Mouse (Mus musculus): ENCODE data around the gene Zdhhc21. TPM values are rescaled to one million over a fixed set of nuclear protein-coding genes. Genes with fewer than 3 reads are reported as not detected.
A peak's percentile ranks its signal among the peaks of the same experiment; 100 is the strongest.

Zdhhc21 gene
- total RNA-seq, 2 experiments from 2014 or later, result 58.9 to 64.4 TPM

- intact Hi-C loops (cut with DNase I), result loop anchor here (1.0 to 10.0 kb wide), 3 partner anchors 129 to 379 kb away; no protein-coding TSS in a partner anchor
- peak in 1 of 2 experiments; percentile 30 for DNase-seq (ENCODE audit: low spot score in 2 of 2)
Measured at GRCm38 (mm10) chr4:82804019-82804418, 55.7 kb downstream of the Zdhhc21 start.

GRCm38 (mm10) chr4:82793608-82794007 lies 66.2 kb downstream of the Zdhhc21 start:
- intact Hi-C loops (cut with DNase I), result no loop called here
- DNase-seq (ENCODE audit: low spot score in 2 of 2), result no peak

- no peak for DNase-seq (ENCODE audit: low spot score in 2 of 2)
- intact Hi-C loops (cut with DNase I), result no loop called here
Measured at GRCm38 (mm10) chr4:82792906-82793580, 66.7 kb downstream of the Zdhhc21 start.

- intact Hi-C loops (cut with DNase I), result no loop called here
Measured at GRCm38 (mm10) chr4:82765513-82766216, 94.1 kb downstream of the Zdhhc21 start.

GRCm38 (mm10) chr4:82763586-82763985 lies 96.2 kb downstream of the Zdhhc21 start:
- DNase-seq (ENCODE audit: low spot score in 2 of 2), result no peak
- intact Hi-C loops (cut with DNase I), result no loop called here

More at GRCm38 (mm10) chr4:82765513-82766216, 94.1 kb downstream of the Zdhhc21 start:
- no peak for DNase-seq (ENCODE audit: low spot score in 2 of 2)

- intact Hi-C loops (cut with DNase I), result no loop called here
- no peak for DNase-seq (ENCODE audit: low spot score in 2 of 2)
Measured at GRCm38 (mm10) chr4:82762430-82763119, 97.2 kb downstream of the Zdhhc21 start.

- no peak for DNase-seq (ENCODE audit: low spot score in 2 of 2)
- intact Hi-C loops (cut with DNase I), result no loop called here
Measured at GRCm38 (mm10) chr4:82756295-82756626, 103.5 kb downstream of the Zdhhc21 start.

- no peak for DNase-seq (ENCODE audit: low spot score in 2 of 2)
- intact Hi-C loops (cut with DNase I), result no loop called here
Measured at GRCm38 (mm10) chr4:82755616-82756294, 104.0 kb downstream of the Zdhhc21 start.

Other genes starting within 250 kb of the Zdhhc21 start
- gene Nfib, start 154.2 kb downstream of the Zdhhc21 start, total RNA-seq (2021), result 10 to 100 TPM; 83.6 to 91.1 TPM
- under 1 TPM in 1 of 2 experiments, not detected in 1; 0.41 TPM for gene Cer1, start 25.2 kb upstream of the Zdhhc21 start, total RNA-seq (2021)
- gene Frem1, start 192.4 kb upstream of the Zdhhc21 start, total RNA-seq (2021), result 1 to 10 TPM; 2.0 to 2.5 TPM